In the genomic region with DNA sequence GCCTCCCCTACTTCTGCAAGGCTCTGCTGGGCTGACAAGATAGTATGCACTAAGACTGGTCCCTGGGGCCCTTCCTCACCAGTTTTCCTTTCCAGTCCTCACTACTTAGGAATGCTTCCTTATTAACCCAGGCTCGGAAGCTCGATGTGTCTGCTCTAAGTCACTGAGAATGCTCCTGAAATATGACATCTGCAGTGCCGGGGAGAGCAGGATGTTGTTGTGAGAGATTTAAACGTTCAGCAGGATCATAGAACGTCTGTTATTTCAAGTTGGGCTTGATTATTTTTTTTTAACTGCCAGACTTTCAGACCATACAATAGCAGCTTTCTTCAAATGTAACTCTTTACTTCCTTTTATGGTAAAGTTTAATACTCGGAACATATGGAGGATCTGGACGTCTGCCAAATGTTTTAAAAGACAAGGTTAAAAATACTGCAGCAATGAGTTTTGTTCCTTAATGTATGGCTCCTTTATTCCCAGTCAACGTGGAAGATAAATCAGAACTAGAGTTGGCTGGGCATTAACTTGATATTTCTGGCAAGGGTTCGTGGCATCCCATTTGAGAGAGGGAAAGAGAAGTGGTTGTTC, we compare ENCODE assay signal across 10 mouse cellular contexts.
DNase-seq lines count a peak whose midpoint lies in the region; ATAC-seq and TF ChIP-seq lines count a peak whose summit lies in the region.
"Had no signal": no experiment of that assay in that cellular context is flagged by ENCODE, and none has a peak within 500 bp of the region (broad histone marks: within the 10 kb centered on the region; RNA-seq: fewer than 3 reads in every experiment).

No protein-coding gene starts in this region.

- TF ChIP-seq CTCF in MEL (IDR thresholded peaks at IDR 0.05 in 2 of 3, conservative IDR thresholded peaks at IDR 0.05 in 1 of 3; ENCODE audit: control insufficient read depth in 1 of 3, insufficient read depth in 1 of 3, low read depth in 2 of 3, low read length in 3 of 3, poor library complexity in 1 of 3, severe bottlenecking in 1 of 3): no peak

- peak; percentile 87 for ATAC-seq in frontal cortex, adult (ENCODE audit: low TSS enrichment)
- ATAC-seq in stomach, embryonic 15.5 days (ENCODE audit: insufficient read depth, low FRiP score, low read depth): peak; percentile 74; the same call in 1 of the 2 replicates

- DNase-seq in heart, embryonic 10.5 days (ENCODE audit: low spot score): peak; percentile 75
- DNase-seq in heart, adult 8-10 months (ENCODE audit: low spot score): no peak
- DNase-seq in MEL (ENCODE audit: low read depth, low spot score): peak; percentile 4
- DNase-seq in layer of hippocampus, postnatal 36 days: peak; percentile 8 to 16
- no peak for DNase-seq in spleen, adult 12 weeks (ENCODE audit: low spot score)
- no peak for DNase-seq in ovary, postnatal 10 days (ENCODE audit: low spot score)

- no peaks in the 10 kb centered on the region for H3K79me2 ChIP-seq in MEL (ENCODE audit: control insufficient read depth, insufficient read depth, low read length, poor library complexity)

- peak overlapping the region; percentile 73; the same call in 1 of the 2 replicates for H3K27ac ChIP-seq in heart, embryonic 10.5 days
- H3K27ac ChIP-seq in MEL (ENCODE audit: control insufficient read depth, low read depth, low read length): no peak overlapping the region
- H3K27ac ChIP-seq in stomach, embryonic 15.5 days: peak overlapping the region; percentile 91
- H3K27ac ChIP-seq: neural tube, embryonic 12.5 days had no signal

- H3K27me3 ChIP-seq in heart, embryonic 10.5 days (ENCODE audit: insufficient read depth, poor library complexity, severe bottlenecking): no peaks in the 10 kb centered on the region
- H3K27me3 ChIP-seq in MEL (ENCODE audit: control insufficient read depth in 1 of 2, insufficient read depth in 2 of 2, low read length in 2 of 2): no peaks in the 10 kb centered on the region
- no peaks in the 10 kb centered on the region for H3K27me3 ChIP-seq in stomach, embryonic 15.5 days (replicated peaks)
- H3K27me3 ChIP-seq: neural tube, embryonic 12.5 days had no signal

- H3K4me3 ChIP-seq in heart, embryonic 10.5 days: no peak overlapping the region
- no peak overlapping the region for H3K4me3 ChIP-seq in MEL (ENCODE audit: control insufficient read depth in 1 of 2, insufficient read depth in 1 of 2, low read depth in 2 of 2, low read length in 2 of 2)
- H3K4me3 ChIP-seq in stomach, embryonic 15.5 days (replicated peaks): no peak overlapping the region
- H3K4me3 ChIP-seq: erythroblast, embryonic 14.5 days; neural tube, embryonic 12.5 days had no signal

- TF ChIP-seq RAD21 in MEL (IDR thresholded peaks at IDR 0.05; ENCODE audit: low read depth, low read length): no peak

- no peaks in the 10 kb centered on the region for H3K9me3 ChIP-seq in heart, embryonic 10.5 days
- no peaks in the 10 kb centered on the region for H3K9me3 ChIP-seq in MEL (replicated peaks; ENCODE audit: insufficient read depth, low read length)
- no peaks in the 10 kb centered on the region for H3K9me3 ChIP-seq in stomach, embryonic 15.5 days
- H3K9me3 ChIP-seq: neural tube, embryonic 12.5 days had no signal

- no peaks in the 10 kb centered on the region for H3K36me3 ChIP-seq in heart, embryonic 10.5 days
- H3K36me3 ChIP-seq in MEL (ENCODE audit: control insufficient read depth in 1 of 2, insufficient read depth in 2 of 2, low read length in 2 of 2): no peaks in the 10 kb centered on the region
- no peaks in the 10 kb centered on the region for H3K36me3 ChIP-seq in stomach, embryonic 15.5 days
- H3K36me3 ChIP-seq: neural tube, embryonic 12.5 days had no signal

- 38% methylated on average over 9 of the region's 9 CpGs for WGBS in heart, embryonic 10.5 days
- WGBS in stomach, embryonic 15.5 days: 14% methylated on average over 9 of the region's 9 CpGs

- H3K9ac ChIP-seq in MEL (ENCODE audit: control insufficient read depth, low read depth, low read length, poor library complexity, severe bottlenecking): no peak overlapping the region
- no peak overlapping the region for H3K9ac ChIP-seq in stomach, embryonic 15.5 days
- H3K9ac ChIP-seq: neural tube, embryonic 12.5 days had no signal

- no peak for TF ChIP-seq POLR2A in MEL (IDR thresholded peaks at IDR 0.05; ENCODE audit: control insufficient read depth in 1 of 2, insufficient read depth in 1 of 2, low read depth in 1 of 2, low read length in 2 of 2, poor library complexity in 1 of 2)

- 0 out of 2 replicates have a peak overlapping the region, but pooled peaks have one; percentile 19 for H3K4me2 ChIP-seq in stomach, embryonic 15.5 days
- H3K4me2 ChIP-seq: neural tube, embryonic 12.5 days had no signal

- TF ChIP-seq EP300 in MEL (IDR thresholded peaks at IDR 0.05; ENCODE audit: low read depth in 1 of 2, low read length in 2 of 2): no peak

- peaks cover 12% of the 10 kb centered on the region for H3K4me1 ChIP-seq in heart, embryonic 10.5 days
- no peaks in the 10 kb centered on the region for H3K4me1 ChIP-seq in MEL (ENCODE audit: control insufficient read depth in 1 of 2, insufficient read depth in 2 of 2, low read length in 2 of 2)
- H3K4me1 ChIP-seq in stomach, embryonic 15.5 days: no peaks in the 10 kb centered on the region; the same call in 1 of the 2 replicates

TF ChIP-seq in MEL, 35 proteins besides CTCF, POLR2A, EP300 and RAD21:
- no peak for TF ChIP-seq MEF2A (IDR thresholded peaks at IDR 0.05; ENCODE audit: extremely low read depth, insufficient replicate concordance, low read depth, low read length, poor library complexity, severe bottlenecking)
- TF ChIP-seq RCOR1 (IDR thresholded peaks at IDR 0.05; ENCODE audit: low read depth, low read length): no peak
- TF ChIP-seq SIN3A (IDR thresholded peaks at IDR 0.05; ENCODE audit: low read length): no peak
- no peak for TF ChIP-seq BHLHE40 (IDR thresholded peaks at IDR 0.05; ENCODE audit: borderline replicate concordance, low read depth, low read length)
- no peak for TF ChIP-seq SMC3 (IDR thresholded peaks at IDR 0.05; ENCODE audit: low read depth, low read length)
- TF ChIP-seq ZMIZ1 (IDR thresholded peaks at IDR 0.05; ENCODE audit: low read depth, low read length): no peak
- TF ChIP-seq TCF12 (IDR thresholded peaks at IDR 0.05; ENCODE audit: low read depth, low read length): no peak
- TF ChIP-seq TAL1 (IDR thresholded peaks at IDR 0.05; ENCODE audit: low read length): no peak
- no peak for TF ChIP-seq GATA1 (IDR thresholded peaks at IDR 0.05; ENCODE audit: low read depth, low read length)
- no peak for TF ChIP-seq MAZ (IDR thresholded peaks at IDR 0.05; ENCODE audit: low read depth, low read length)
- no peak for TF ChIP-seq GABPA (IDR thresholded peaks at IDR 0.05; ENCODE audit: low read depth, low read length)
- TF ChIP-seq TBP (IDR thresholded peaks at IDR 0.05; ENCODE audit: low read depth, low read length): no peak
- no peak for TF ChIP-seq MAFK (IDR thresholded peaks at IDR 0.05; ENCODE audit: borderline replicate concordance, low read depth, low read length)
- TF ChIP-seq ZNF384 (IDR thresholded peaks at IDR 0.05; ENCODE audit: low read depth, low read length): no peak
- TF ChIP-seq USF2 (IDR thresholded peaks at IDR 0.05; ENCODE audit: borderline replicate concordance in 1 of 2, insufficient read depth in 1 of 2, low read depth in 1 of 2, low read length in 2 of 2): no peak
- TF ChIP-seq POLR2AphosphoS2 (IDR thresholded peaks at IDR 0.05; ENCODE audit: low read length): no peak

Comparison
In these comparisons a context has a peak if more than half of its experiments do, and no peak if none do; other contexts are left out.
1. DNase-seq: peak in heart, embryonic 10.5 days (single experiment), MEL (single experiment) and layer of hippocampus, postnatal 36 days (2 of 2); none in heart, adult 8-10 months (single experiment), spleen, adult 12 weeks (single experiment) and ovary, postnatal 10 days (single experiment).